Mouse (Mus musculus) midbrain, embryonic 13.5 days (tissue): ENCODE measurements around the gene Pan2. TPM values are rescaled to one million over a fixed set of nuclear protein-coding genes. Genes with fewer than 3 reads are reported as not detected.
"Not testable (repeated sequence)": the region's sequence is repeated elsewhere in the genome, so short reads cannot be mapped to it uniquely, and the experiment has no call there.

Experiments used
- ATAC-seq: fragments of 200-750 bp; cut with Nextera tagmentation; 2 replicates; pipeline ENCODE4 v1.8.0; 2017; ENCODE audit warnings: mild to moderate bottlenecking, moderate TSS enrichment, moderate library complexity
- H3K27ac ChIP-seq: fragments of 300-500 bp; sonication (generic); 2 replicates; pipeline ENCODE4 v1.5.1; 2015; ENCODE audit warnings: inconsistent platforms, mild to moderate bottlenecking, moderate library complexity
- H3K27me3 ChIP-seq: fragments of 300-500 bp; sonication (generic); 2 replicates; pipeline ENCODE4 v1.6.1; 2015; ENCODE audit warnings: mild to moderate bottlenecking, inconsistent platforms
- H3K36me3 ChIP-seq: fragments of 300-500 bp; sonication (generic); 2 replicates; pipeline ENCODE4 v1.6.1; 2015; ENCODE audit warnings: mild to moderate bottlenecking, inconsistent platforms
- H3K4me1 ChIP-seq: fragments of 300-500 bp; sonication (generic); replicated peaks from 2 replicates; pipeline ENCODE4 v1.6.1; 2015; ENCODE audit warnings: inconsistent platforms
- H3K4me2 ChIP-seq: fragments of 300-500 bp; sonication (generic); replicated peaks from 2 replicates; pipeline ENCODE4 v1.6.1; 2015; ENCODE audit warnings: moderate library complexity, mild to moderate bottlenecking, inconsistent platforms
- H3K4me3 ChIP-seq: fragments of 300-500 bp; sonication (generic); replicated peaks from 2 replicates; pipeline ENCODE4 v1.5.1; 2015; ENCODE audit warnings: mild to moderate bottlenecking, inconsistent platforms
- H3K9ac ChIP-seq: fragments of 300-500 bp; sonication (generic); replicated peaks from 2 replicates; pipeline ENCODE4 v1.6.1; 2015; ENCODE audit warnings: mild to moderate bottlenecking, inconsistent platforms
- H3K9me3 ChIP-seq: fragments of 300-500 bp; sonication (generic); 2 replicates; pipeline ENCODE4 v1.6.1; 2016; ENCODE audit warnings: mild to moderate bottlenecking, inconsistent platforms
- WGBS: fragments of 180-500 bp; shearing (Covaris S2); methylation state at CpG from one replicate; pipeline ENCODE4 v1.1.7; 2015; 5-methylcytosine and 5-hydroxymethylcytosine counted together
- polyA plus RNA-seq: library from polyadenylated mRNA; unstranded; fragments of >200 nt; fragmentation: Nextera tagmentation; extraction: Ambion mirVana; gene quantifications from 2 replicates; pipeline ENCODE4 v1.2.1, GENCODE M21; 2015

Pan2 gene
- polyA plus RNA-seq = 28.6 and 30.4 TPM in 2 replicates

DNA sequence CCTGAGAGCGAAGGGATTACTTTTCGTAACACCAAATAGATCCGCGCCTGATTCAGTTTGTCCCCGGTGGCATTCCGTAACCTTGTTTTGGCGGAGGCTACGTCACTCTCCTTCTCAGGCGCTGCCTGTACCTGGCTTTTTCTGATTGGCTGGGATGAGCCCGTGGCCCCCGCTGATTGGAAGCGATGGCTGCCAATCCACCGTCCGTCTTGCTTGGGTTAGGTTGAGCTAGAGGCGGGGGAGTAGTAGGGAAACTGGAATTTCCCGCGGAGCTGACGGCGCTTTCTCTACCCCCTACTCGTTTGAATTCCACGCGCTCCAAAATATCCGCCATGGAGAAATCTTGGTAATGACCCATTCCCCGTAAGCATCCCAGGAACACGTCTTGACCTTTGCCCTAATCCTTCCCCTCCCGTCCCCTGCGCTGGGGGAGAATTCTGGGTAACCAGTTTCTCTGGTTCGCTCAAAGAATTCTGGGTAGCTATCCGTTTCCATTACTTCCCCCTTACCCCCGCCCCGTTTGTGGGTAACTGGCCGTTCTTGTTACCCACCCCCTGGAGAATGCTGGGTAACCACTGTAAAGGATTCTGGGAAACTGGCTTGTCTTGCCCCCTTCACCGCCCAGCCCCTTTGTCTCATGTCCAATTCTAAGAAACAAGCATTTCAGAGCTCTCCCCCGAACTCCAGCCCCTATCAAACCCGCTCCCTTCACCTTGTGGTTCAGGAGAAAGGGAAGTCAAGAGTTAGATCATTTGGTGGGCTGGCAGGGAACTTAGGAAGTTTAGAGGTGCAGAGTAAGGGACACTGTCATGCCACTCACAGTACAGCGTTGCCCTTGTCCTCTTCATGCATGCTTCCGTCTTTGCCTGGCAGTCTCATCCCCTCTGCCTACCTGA lies at the start of gene Pan2:
Gene Pan2 (plus strand): TSS at position 210 of the 896 bp plus-strand sequence.
- peaks cover 21% of the 10 kb centered on the region for H3K4me1 ChIP-seq
- under 1% methylated on average over 37 of the region's 37 CpGs for WGBS

DNA sequence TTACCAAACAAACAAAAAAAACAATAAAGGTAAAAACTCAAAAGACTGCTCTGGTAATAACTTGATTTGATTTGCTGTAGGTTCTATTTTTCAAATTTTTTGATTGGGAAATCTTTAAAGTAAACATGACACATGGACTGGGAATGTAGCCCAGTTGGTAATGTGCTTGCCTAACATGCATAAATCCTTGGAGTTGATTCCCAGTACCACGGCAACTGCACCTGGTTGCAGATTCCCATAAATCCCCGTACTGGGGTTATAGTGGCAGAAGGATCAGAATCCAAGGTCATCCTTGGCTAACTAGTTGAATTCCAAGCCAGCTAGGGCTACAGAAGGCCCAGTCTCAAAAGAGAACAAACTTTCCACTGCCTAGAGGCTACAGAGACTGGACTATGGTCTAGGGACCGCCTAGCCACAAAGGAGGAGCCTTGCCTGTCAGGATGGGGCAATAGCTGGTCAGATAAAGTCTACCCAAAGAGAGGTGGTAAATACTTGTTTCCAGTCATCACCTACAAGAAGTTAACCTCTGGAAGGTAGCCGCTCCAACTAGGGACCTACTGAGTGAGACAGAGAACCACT lies 49.4 kb upstream of the Pan2 start, which contains the start of gene Apon:
Gene Apon (plus strand): TSS at position 420 of the 579 bp plus-strand sequence.
- Histone ChIP-seq H3K9ac (no peak within 1 kb of the TSS), H3K4me2 (no peak within 1 kb of the TSS), H3K27ac (no peak within 1 kb of the TSS), H3K4me1 (no peaks in the 10 kb centered on the region), H3K4me3 (no peak within 1 kb of the TSS), H3K9me3 (no peaks in the 10 kb centered on the region), H3K36me3 (peaks cover 40% of the 10 kb centered on the region), H3K27me3 (no peaks in the 10 kb centered on the region)
- ATAC-seq = no peak
- WGBS = 88% methylated on average over 4 of the region's 4 CpGs

More for the DNA sequence above, at the start of gene Pan2:
- ATAC-seq = peak; percentile 99
- peak within 1 kb of the TSS; percentile 74 for H3K4me2 ChIP-seq
- no peaks in the 10 kb centered on the region for H3K9me3 ChIP-seq
- H3K27me3 ChIP-seq = no peaks in the 10 kb centered on the region
- H3K4me3 ChIP-seq = peak within 1 kb of the TSS; percentile 59
- H3K9ac ChIP-seq = peak within 1 kb of the TSS; percentile 85
- peaks cover 6% of the 10 kb centered on the region for H3K36me3 ChIP-seq
- H3K27ac ChIP-seq = peak within 1 kb of the TSS; percentile 95

DNA sequence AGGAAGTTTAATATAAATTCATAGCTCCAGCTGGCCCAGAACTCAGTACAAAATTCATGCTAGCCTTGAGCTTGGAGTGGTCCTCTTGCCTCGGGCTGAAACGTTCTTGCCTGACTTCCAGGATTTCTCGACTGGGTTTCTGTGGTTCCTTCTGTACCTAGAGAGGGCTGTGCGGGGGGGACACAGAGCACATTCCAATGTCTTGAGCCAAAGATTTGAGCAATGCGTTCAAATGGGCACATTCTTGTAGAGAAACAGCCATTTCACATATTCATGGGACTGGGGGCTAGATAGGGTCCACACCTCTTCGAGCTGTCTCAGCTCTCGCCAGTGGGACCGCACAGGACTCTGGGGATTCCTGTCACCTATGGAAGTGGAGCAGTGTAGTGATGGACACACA lies 47.2 kb upstream of the Pan2 start:
- Histone ChIP-seq H3K4me2 (no peak overlapping the region), H3K27me3 (no peaks in the 10 kb centered on the region), H3K9ac (no peak overlapping the region), H3K27ac (no peak overlapping the region), H3K4me1 (no peaks in the 10 kb centered on the region), H3K4me3 (no peak overlapping the region), H3K9me3 (no peaks in the 10 kb centered on the region), H3K36me3 (peaks cover 20% of the 10 kb centered on the region)
- 90% methylated on average over 8 of the region's 8 CpGs for WGBS
- ATAC-seq = no peak

DNA sequence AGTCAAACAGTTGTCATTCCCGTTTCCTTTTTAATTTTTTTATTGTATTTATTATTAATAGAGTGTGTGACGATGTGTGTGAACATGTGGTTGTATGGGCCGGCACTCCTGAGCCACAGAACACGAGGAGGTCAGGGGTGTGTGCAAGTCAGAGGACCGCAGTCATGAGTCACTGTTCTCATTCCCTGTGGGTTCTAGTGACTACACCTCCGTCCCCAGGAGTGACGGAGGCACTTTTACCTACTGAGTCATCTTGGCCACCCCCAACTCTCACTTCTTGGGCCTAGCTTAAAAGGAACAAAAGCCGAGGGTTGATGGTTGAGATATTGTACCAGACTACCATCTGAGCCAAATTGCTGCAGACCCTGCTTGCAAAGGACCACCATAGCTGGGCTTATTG lies 46.8 kb upstream of the Pan2 start:
- no peak for ATAC-seq
- Histone ChIP-seq H3K4me1 (no peaks in the 10 kb centered on the region), H3K9me3 (no peaks in the 10 kb centered on the region), H3K4me3 (no peak overlapping the region), H3K27me3 (no peaks in the 10 kb centered on the region), H3K27ac (no peak overlapping the region), H3K9ac (no peak overlapping the region), H3K36me3 (peaks cover 16% of the 10 kb centered on the region), H3K4me2 (no peak overlapping the region)
- 91% methylated on average over 8 of the region's 8 CpGs for WGBS

DNA sequence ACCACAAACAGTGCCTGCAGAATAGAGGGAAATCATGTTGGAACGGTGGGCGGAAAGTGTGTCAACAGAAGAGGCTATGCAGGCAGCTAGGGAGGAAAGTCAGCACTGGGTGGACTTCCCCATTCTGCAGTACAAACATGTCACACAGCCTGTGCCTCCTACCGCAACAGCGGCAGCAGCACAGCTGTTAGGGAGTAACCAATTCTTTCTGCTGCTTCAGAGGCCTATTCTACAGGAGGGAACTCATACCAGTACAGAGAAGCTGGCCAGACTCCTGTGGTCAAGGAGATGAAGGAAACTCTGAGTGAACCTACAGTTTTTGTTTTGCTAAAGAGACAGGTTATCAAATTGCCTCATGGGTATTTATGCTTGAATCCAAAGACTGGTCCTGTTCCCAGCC lies 44.2 kb upstream of the Pan2 start:
- Histone ChIP-seq H3K27me3 (no peaks in the 10 kb centered on the region), H3K4me1 (no peaks in the 10 kb centered on the region), H3K9me3 (no peaks in the 10 kb centered on the region), H3K4me2 (no peak overlapping the region), H3K36me3 (no peaks in the 10 kb centered on the region), H3K9ac (no peak overlapping the region), H3K4me3 (no peak overlapping the region), H3K27ac (no peak overlapping the region)
- ATAC-seq = no peak
- 88% methylated on average over 4 of the region's 4 CpGs for WGBS

DNA sequence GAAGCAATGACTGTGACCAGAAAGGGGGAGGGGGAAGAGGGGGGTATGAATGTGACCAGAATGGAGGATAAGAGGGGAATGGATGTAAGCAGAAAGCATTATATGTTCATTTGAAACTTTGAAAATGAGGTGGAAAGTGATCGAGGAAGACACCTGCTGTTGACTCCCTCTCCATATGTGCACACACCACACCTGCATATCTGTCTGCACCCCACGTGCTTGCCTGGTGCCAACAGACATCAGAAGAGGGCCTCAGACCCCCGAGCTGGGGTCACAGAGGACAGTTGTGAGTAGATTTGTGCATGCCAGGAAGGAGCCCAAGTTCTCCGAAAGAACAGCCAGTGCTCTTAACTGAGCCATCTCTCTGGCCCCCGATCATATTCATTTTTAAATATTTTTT lies 43.2 kb upstream of the Pan2 start:
- H3K27me3 ChIP-seq = no peaks in the 10 kb centered on the region
- H3K9me3 ChIP-seq = no peaks in the 10 kb centered on the region
- no peaks in the 10 kb centered on the region for H3K4me1 ChIP-seq
- H3K4me2 ChIP-seq = no peak overlapping the region
- WGBS = 94% methylated on average over 5 of the region's 5 CpGs
- H3K27ac ChIP-seq = no peak overlapping the region
- ATAC-seq = no peak
- H3K36me3 ChIP-seq = no peaks in the 10 kb centered on the region
- H3K9ac ChIP-seq = no peak overlapping the region
- no peak overlapping the region for H3K4me3 ChIP-seq

DNA sequence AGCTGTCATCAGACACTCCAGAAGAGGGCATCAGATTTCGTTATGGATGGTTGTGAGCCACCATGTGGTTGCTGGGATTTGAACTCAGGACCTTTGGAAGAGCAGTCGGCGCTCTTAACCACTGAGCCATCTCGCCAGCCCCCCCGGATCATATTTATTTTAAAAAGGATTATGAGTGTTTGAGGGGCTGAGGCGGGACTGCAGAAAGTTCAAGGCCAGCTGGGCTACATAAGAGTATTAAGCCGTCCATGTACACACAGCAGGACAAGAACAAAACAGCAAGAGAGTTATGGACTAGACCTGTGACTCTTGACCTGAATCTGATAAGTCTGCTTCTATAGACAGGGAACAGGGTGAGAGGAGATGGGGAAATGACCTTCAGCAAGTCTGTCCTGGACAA lies 42.8 kb upstream of the Pan2 start:
- H3K27ac ChIP-seq, H3K27me3 ChIP-seq, ATAC-seq, H3K4me1 ChIP-seq, H3K9me3 ChIP-seq, H3K4me3 ChIP-seq, H3K9ac ChIP-seq, H3K4me2 ChIP-seq, H3K36me3 ChIP-seq: not testable (repeated sequence)
- WGBS = 86% methylated on average over 7 of the region's 7 CpGs

DNA sequence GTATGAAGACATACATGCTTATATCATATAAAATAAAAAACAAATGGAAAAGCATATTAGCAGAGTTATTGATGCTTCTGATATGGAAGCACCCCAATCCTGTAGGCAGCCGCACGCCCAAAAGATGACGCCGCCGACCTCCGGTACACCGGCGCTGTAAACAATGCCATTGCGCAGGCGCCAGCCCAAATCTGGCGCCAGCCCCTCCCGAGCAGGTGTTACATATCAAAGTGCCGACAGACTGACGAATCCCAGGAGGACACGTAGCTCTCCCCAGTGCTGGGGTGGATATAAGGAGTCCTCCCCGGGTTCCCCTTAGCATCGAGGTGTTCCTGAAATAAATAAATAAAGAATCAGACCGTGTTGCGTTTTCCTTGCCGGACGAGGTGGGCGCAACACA lies 40.8 kb upstream of the Pan2 start:
- ATAC-seq = no peak
- Histone ChIP-seq H3K4me2 (no peak overlapping the region), H3K27ac (no peak overlapping the region), H3K36me3 (no peaks in the 10 kb centered on the region), H3K9me3 (no peaks in the 10 kb centered on the region), H3K9ac (no peak overlapping the region), H3K4me3 (no peak overlapping the region), H3K4me1 (no peaks in the 10 kb centered on the region), H3K27me3 (no peaks in the 10 kb centered on the region)
- 80% methylated on average over 22 of the region's 22 CpGs for WGBS

DNA sequence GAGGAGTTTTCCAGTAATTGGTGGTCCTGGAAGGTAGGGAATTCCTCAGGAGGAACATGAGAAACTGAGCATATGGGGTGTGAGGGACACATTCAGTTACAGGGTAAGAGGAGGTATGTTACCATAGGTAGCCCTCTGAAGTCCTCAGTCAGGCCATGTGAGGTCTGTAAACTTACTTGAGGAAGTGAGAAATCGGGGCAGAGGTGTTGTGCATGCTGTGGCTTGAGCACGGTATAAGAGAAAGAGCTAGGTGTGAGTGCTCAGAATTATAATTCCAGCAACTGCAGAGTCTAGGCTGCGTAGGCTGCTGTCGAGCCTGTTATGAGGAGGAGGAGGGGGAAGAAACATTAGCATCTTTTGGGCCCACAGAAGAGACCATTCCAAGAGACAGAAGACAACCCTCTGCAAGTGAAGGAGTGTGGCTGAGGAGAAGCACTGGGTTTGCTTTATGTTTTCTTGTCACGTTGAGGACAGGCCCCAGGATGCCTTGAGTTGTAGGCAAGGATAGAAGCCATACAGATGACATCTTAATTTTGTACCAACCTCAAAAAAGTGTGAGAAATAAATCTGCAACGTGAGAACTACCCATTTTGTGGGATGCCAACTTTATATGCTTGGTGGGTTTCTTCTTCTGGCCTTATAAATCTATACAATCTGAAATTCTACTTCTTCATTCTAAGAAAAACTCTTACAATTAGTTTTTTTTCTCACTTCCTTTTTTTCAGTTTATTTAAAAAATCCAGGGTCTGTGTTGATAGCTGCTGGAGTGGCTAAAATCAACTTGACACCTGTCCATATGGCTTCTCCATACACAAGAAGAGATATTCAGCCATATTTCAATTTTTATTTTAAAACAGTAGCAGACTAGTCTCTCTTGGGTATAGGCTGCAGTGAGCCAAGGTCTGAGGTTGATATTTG lies 39.5 kb upstream of the Pan2 start:
- ATAC-seq = no peak
- Histone ChIP-seq H3K4me2 (no peak overlapping the region), H3K9ac (no peak overlapping the region), H3K27ac (no peak overlapping the region), H3K9me3 (no peaks in the 10 kb centered on the region), H3K36me3 (no peaks in the 10 kb centered on the region), H3K4me1 (no peaks in the 10 kb centered on the region), H3K4me3 (no peak overlapping the region), H3K27me3 (0 out of 2 replicates have a peak, but pooled peaks cover 3% of the 10 kb centered on the region)
- WGBS = 82% methylated on average over 6 of the region's 6 CpGs

DNA sequence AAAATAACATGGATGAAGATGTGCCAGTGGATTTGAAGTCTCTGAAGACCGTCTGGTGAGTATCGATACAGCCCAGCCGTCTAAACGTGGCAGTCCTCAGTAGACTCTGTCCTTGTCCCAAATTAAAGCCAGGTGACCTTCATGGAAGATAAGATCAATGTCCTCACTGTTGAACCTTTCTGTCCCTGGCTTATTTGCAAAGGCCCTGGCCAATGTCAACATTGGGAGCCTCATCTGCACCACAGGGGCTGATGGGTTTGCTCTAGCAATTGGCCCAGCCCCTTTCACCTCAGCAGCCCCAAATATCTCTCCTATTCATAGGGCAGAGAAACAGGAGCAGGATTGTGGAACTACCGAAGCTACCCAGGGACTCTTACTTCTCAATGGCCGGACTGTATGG lies 34.8 kb upstream of the Pan2 start, which contains the start of gene Apof:
Gene Apof (plus strand): TSS at position 301 of the 400 bp plus-strand sequence.
- Histone ChIP-seq H3K9me3 (no peaks in the 10 kb centered on the region), H3K36me3 (no peaks in the 10 kb centered on the region), H3K9ac (no peak within 1 kb of the TSS), H3K4me1 (peaks cover 7% of the 10 kb centered on the region; the same call in 1 of the 2 replicates), H3K4me3 (no peak within 1 kb of the TSS), H3K27ac (no peak within 1 kb of the TSS), H3K27me3 (0 out of 2 replicates have a peak, but pooled peaks cover 7% of the 10 kb centered on the region), H3K4me2 (no peak within 1 kb of the TSS)
- 87% methylated on average over 6 of the region's 6 CpGs for WGBS
- ATAC-seq = no peak

DNA sequence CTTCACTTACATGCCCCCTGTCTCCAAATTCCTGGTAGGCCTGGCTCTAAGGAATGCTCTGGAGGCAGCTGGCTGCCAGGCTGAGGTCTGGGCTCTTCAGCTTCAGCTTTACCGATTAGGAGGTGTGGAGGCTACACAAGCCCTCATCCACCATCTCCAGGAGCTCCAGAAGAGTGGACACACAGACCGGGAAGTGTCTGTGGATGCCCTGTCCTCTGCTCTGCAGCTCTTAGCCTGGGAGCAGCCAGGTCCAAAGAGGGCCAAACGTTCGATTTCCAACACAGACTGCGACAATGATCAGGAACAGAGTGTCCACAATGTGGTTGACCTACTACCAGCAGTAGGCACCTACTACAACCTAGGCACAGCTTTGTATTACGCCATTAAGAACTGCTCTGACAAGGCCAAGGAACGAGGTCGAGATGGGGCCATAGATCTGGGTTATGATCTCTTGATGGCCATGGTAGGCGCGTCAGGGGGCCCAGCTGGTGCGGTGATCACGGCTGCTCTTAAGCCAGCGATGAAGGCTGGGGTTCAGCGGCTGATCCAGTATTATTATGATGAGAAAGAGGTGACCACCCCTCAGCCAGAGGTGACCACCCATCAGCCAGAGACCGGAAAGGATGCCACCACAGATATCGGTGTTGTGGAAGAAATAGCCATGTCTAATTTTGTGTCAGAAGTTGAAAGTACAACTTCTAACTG lies 33.8 kb upstream of the Pan2 start:
- H3K9me3 ChIP-seq = no peaks in the 10 kb centered on the region
- peaks cover 7% of the 10 kb centered on the region; the same call in 1 of the 2 replicates for H3K4me1 ChIP-seq
- H3K27me3 ChIP-seq = 0 out of 2 replicates have a peak, but pooled peaks cover 7% of the 10 kb centered on the region
- ATAC-seq = no peak
- whole genome bisulfite sequencing = 89% methylated on average over 16 of the region's 16 CpGs
- no peaks in the 10 kb centered on the region for H3K36me3 ChIP-seq
- H3K4me3 ChIP-seq = no peak overlapping the region
- H3K9ac ChIP-seq = no peak overlapping the region
- peak overlapping the region; percentile 68 for H3K4me2 ChIP-seq
- H3K27ac ChIP-seq = no peak overlapping the region
